Mouse (Mus musculus) lung, embryonic 14.5 days (tissue): ENCODE measurements around the gene Pou3f3. TPM values are rescaled to one million over a fixed set of nuclear protein-coding genes. Genes with fewer than 3 reads are reported as not detected.
A peak's percentile ranks its signal among the peaks of the same experiment; 100 is the strongest.

Experiments used
- ATAC-seq: fragments of 200-750 bp; cut with Nextera tagmentation; 2 replicates; pipeline ENCODE4 v1.8.0; 2017; ENCODE audit warnings: mild to moderate bottlenecking, moderate TSS enrichment, moderate library complexity; ENCODE audit not compliant: insufficient read depth
- DNase-seq: peaks from one replicate; pipeline ENCODE4 v3.0.0-alpha.2; 2015
- H3K27ac ChIP-seq: fragments of 300-500 bp; sonication (generic); 2 replicates; pipeline ENCODE4 v1.5.1; 2014; ENCODE audit warnings: low read depth, mild to moderate bottlenecking, moderate library complexity
- H3K27me3 ChIP-seq: fragments of 300-500 bp; sonication (generic); 2 replicates; pipeline ENCODE4 v1.6.1; 2014; ENCODE audit warnings: low read length, control low read depth; ENCODE audit not compliant: insufficient read depth
- H3K36me3 ChIP-seq: fragments of 300-500 bp; sonication (generic); 2 replicates; pipeline ENCODE4 v1.6.1; 2014; ENCODE audit warnings: control low read depth; ENCODE audit not compliant: insufficient read depth
- H3K4me1 ChIP-seq: fragments of 300-500 bp; sonication (generic); 2 replicates; pipeline ENCODE4 v1.6.1; 2014; ENCODE audit warnings: antibody characterized with exemption, control low read depth; ENCODE audit not compliant: insufficient read depth
- H3K4me2 ChIP-seq: fragments of 300-500 bp; sonication (generic); 2 replicates; pipeline ENCODE4 v1.6.1; 2014; ENCODE audit warnings: mild to moderate bottlenecking
- H3K4me3 ChIP-seq: fragments of 300-500 bp; sonication (generic); 2 replicates; pipeline ENCODE4 v1.5.1; 2014; ENCODE audit warnings: low read depth, low read length
- H3K9ac ChIP-seq: fragments of 300-500 bp; sonication (generic); 2 replicates; pipeline ENCODE4 v1.6.1; 2014
- H3K9me3 ChIP-seq: fragments of 300-500 bp; sonication (generic); 2 replicates; pipeline ENCODE4 v1.6.1; 2016; ENCODE audit warnings: low read depth, low read length, control low read depth
- CTCF ChIP-seq: IDR thresholded peaks from 2 replicates; pipeline ENCODE4 v1.5.1; 2016; ENCODE audit warnings: antibody characterized with exemption, low read depth
- WGBS: fragments of 180-500 bp; shearing (Covaris S2); extraction: QIAGEN DNeasy Blood & Tissue Kit; methylation state at CpG from one replicate; pipeline ENCODE4 v1.1.7; 2014; 5-methylcytosine and 5-hydroxymethylcytosine counted together
- polyA plus RNA-seq: library from polyadenylated mRNA; unstranded; fragments of >200 nt; fragmentation: Nextera tagmentation; extraction: Ambion mirVana; gene quantifications from 2 replicates; pipeline ENCODE4 v1.2.1, GENCODE M21; 2014

Gene Pou3f3
- polyA plus RNA-seq, 1 experiment from 2014 or later: 0.49 TPM

- no peaks in the 10 kb centered on the region; the same call in 1 of the 2 replicates for H3K4me1 ChIP-seq
- ATAC-seq (no peak), DNase-seq (no peak)
- no peaks in the 10 kb centered on the region for H3K36me3 ChIP-seq
- H3K27ac ChIP-seq: no peak overlapping the region
- H3K27me3 ChIP-seq: peaks cover 95% of the 10 kb centered on the region
- no peak overlapping the region for H3K9ac ChIP-seq
- no peak for TF ChIP-seq CTCF
- no peaks in the 10 kb centered on the region for H3K9me3 ChIP-seq
- H3K4me2 ChIP-seq: no peak overlapping the region
- 15% methylated on average over 4 of the region's 4 CpGs for WGBS
- H3K4me3 ChIP-seq: no peak overlapping the region
Observed at GRCm38 (mm10) chr1:42688541-42689125, 6.9 kb upstream of the Pou3f3 start.

- no peak overlapping the region for H3K27ac ChIP-seq
- H3K4me2 ChIP-seq: no peak overlapping the region
- no peaks in the 10 kb centered on the region for H3K9me3 ChIP-seq
- no peaks in the 10 kb centered on the region for H3K36me3 ChIP-seq
- ATAC-seq: no peak
- TF ChIP-seq CTCF: no peak
- WGBS: 7% methylated on average over 4 of the region's 4 CpGs
- 0 out of 2 replicates have a peak, but pooled peaks cover 2% of the 10 kb centered on the region for H3K4me1 ChIP-seq
- peaks cover 95% of the 10 kb centered on the region for H3K27me3 ChIP-seq
- DNase-seq: no peak
- H3K9ac ChIP-seq: no peak overlapping the region
- H3K4me3 ChIP-seq: no peak overlapping the region
Observed at GRCm38 (mm10) chr1:42690024-42690575, 5.5 kb upstream of the Pou3f3 start.

- DNase-seq (peak; percentile 92), ATAC-seq (no peak)
- 0 out of 2 replicates have a peak, but pooled peaks cover 3% of the 10 kb centered on the region for H3K4me1 ChIP-seq
- H3K27me3 ChIP-seq: peaks cover 94% of the 10 kb centered on the region
- 4% methylated on average over 9 of the region's 9 CpGs for WGBS
- H3K4me2 ChIP-seq: no peak overlapping the region
- no peak overlapping the region for H3K9ac ChIP-seq
- no peaks in the 10 kb centered on the region for H3K36me3 ChIP-seq
- peak; percentile 79 for TF ChIP-seq CTCF
- no peak overlapping the region for H3K27ac ChIP-seq
- no peak overlapping the region for H3K4me3 ChIP-seq
- H3K9me3 ChIP-seq: no peaks in the 10 kb centered on the region
Observed at GRCm38 (mm10) chr1:42691202-42692170, 4.1 kb upstream of the Pou3f3 start.

GRCm38 (mm10) chr1:42692221-42692620 lies 3.3 kb upstream of the Pou3f3 start:
- ATAC-seq: no peak
- Histone ChIP-seq H3K9ac (no peak overlapping the region), H3K4me2 (no peak overlapping the region), H3K27me3 (peaks cover 89% of the 10 kb centered on the region), H3K27ac (no peak overlapping the region), H3K4me1 (0 out of 2 replicates have a peak, but pooled peaks cover 3% of the 10 kb centered on the region), H3K36me3 (no peaks in the 10 kb centered on the region), H3K4me3 (no peak overlapping the region), H3K9me3 (no peaks in the 10 kb centered on the region)
- no peak for DNase-seq
- WGBS: 5% methylated on average over 1 of the region's 1 CpGs
- TF ChIP-seq CTCF: no peak

GRCm38 (mm10) chr1:42693101-42693715 lies 2.4 kb upstream of the Pou3f3 start:
- H3K4me3 ChIP-seq: peak overlapping the region; percentile 48
- no peak overlapping the region for H3K27ac ChIP-seq
- peaks cover 89% of the 10 kb centered on the region for H3K27me3 ChIP-seq
- H3K4me1 ChIP-seq: 0 out of 2 replicates have a peak, but pooled peaks cover 3% of the 10 kb centered on the region
- ATAC-seq: no peak
- no peak for DNase-seq
- H3K36me3 ChIP-seq: no peaks in the 10 kb centered on the region
- H3K9ac ChIP-seq: no peak overlapping the region
- H3K9me3 ChIP-seq: no peaks in the 10 kb centered on the region
- no peak for TF ChIP-seq CTCF
- WGBS: under 1% methylated on average over 21 of the region's 21 CpGs
- peak overlapping the region; percentile 84 for H3K4me2 ChIP-seq

GRCm38 (mm10) chr1:42693852-42694251 lies 1.7 kb upstream of the Pou3f3 start:
- 0 out of 2 replicates have a peak, but pooled peaks cover 3% of the 10 kb centered on the region for H3K4me1 ChIP-seq
- H3K9me3 ChIP-seq: no peaks in the 10 kb centered on the region
- H3K36me3 ChIP-seq: no peaks in the 10 kb centered on the region
- H3K9ac ChIP-seq: no peak overlapping the region
- whole genome bisulfite sequencing: under 1% methylated on average over 22 of the region's 22 CpGs
- H3K4me2 ChIP-seq: peak overlapping the region; percentile 84
- TF ChIP-seq CTCF: peak; percentile 13; the same call in 1 of the 2 replicates
- H3K27ac ChIP-seq: no peak overlapping the region
- peak overlapping the region; percentile 48 for H3K4me3 ChIP-seq
- H3K27me3 ChIP-seq: peaks cover 89% of the 10 kb centered on the region
- ATAC-seq: no peak
- DNase-seq: peak; percentile 74
